Mouse (Mus musculus) embryonic fibroblast, embryonic 13.5 days (primary cell): ENCODE measurements around the gene Sipa1.

Experiments
- CTCF ChIP-seq: IDR thresholded peaks from 2 replicates; pipeline ENCODE4 v1.5.1; 2011; ENCODE audit warnings: mild to moderate bottlenecking, control low read depth, low read length, moderate library complexity, borderline replicate concordance; ENCODE audit not compliant: insufficient read depth
- POLR2A ChIP-seq: IDR thresholded peaks from 2 replicates; pipeline ENCODE4 v1.6.1; 2011; ENCODE audit warnings: low read depth, mild to moderate bottlenecking, control low read depth, low read length, moderate library complexity

- TF ChIP-seq POLR2A (no peak), CTCF (no peak)
Observed at GRCm38 (mm10) chr19:5647791-5648190, 15.7 kb downstream of the Sipa1 start.
